In genomic region chr3:52343270-52344070, GRCm38 (mm10) we compare ENCODE assay signal across 9 mouse cellular contexts.
A peak's percentile ranks its signal among the peaks of the same experiment; 100 is the strongest.
DNase-seq lines count a peak whose midpoint lies in the region.
"Had no signal": no experiment of that assay in that cellular context is flagged by ENCODE, and none has a peak within 500 bp of the region (broad histone marks: within the 10 kb centered on the region; RNA-seq: fewer than 3 reads in every experiment).

No protein-coding gene starts in this region.

- peak; percentile 30 for DNase-seq in adrenal gland, postnatal 14 days
- no peak for DNase-seq in adrenal gland, adult 8-10 months
- peak; percentile 25 to 37 for DNase-seq in urinary bladder, adult 18-20 months (ENCODE audit: low spot score in 2 of 2)
- DNase-seq in urinary bladder, postnatal 4 days (ENCODE audit: low spot score in 2 of 2), result no peak
- DNase-seq in lung, postnatal 25 days (ENCODE audit: low spot score), result peak; percentile 76
- peak; percentile 23 to 53 for DNase-seq in urinary bladder, postnatal 36 days (ENCODE audit: low spot score in 2 of 2)
- DNase-seq in heart, postnatal 25 days (ENCODE audit: low spot score), result no peak
- DNase-seq in embryo, embryonic 10 days (ENCODE audit: low spot score), result no peak
- DNase-seq: liver, embryonic 13.5 days had no signal

- intact Hi-C loops in heart, postnatal 25 days (cut with DNase I), result loop anchor here (5.0 kb wide), 1 partner anchor 71 kb away; no protein-coding TSS in a partner anchor

Comparison
In these comparisons a context has a peak if more than half of its experiments do, and no peak if none do; other contexts are left out.
1. DNase-seq: peak in adrenal gland, postnatal 14 days (single experiment), urinary bladder, adult 18-20 months (2 of 2), lung, postnatal 25 days (single experiment) and urinary bladder, postnatal 36 days (2 of 2); none in adrenal gland, adult 8-10 months (single experiment), urinary bladder, postnatal 4 days (0 of 2), heart, postnatal 25 days (single experiment) and embryo, embryonic 10 days (single experiment).